Mouse (Mus musculus) heart, postnatal 25 days (tissue): ENCODE data around the gene Fkbp10. TPM values are rescaled to one million over a fixed set of nuclear protein-coding genes. Genes with fewer than 3 reads are reported as not detected.

Source experiments
- DNase-seq: peaks from one replicate; pipeline ENCODE4 v3.0.0; 2022; ENCODE audit warnings: low spot score
- intact Hi-C: fragments of 180-260 bp; cut with DNase I; formaldehyde crosslinking; loops from one replicate; pipeline ENCODE4 v1.15.1; 2025
- total RNA-seq, 2 experiments: library from RNA; stranded (reverse); gene quantifications; 2 replicates each; pipeline ENCODE4 v1.2.3; 2021

The Fkbp10 gene
- 10 to 100 TPM; 12.2 to 14.4 TPM for total RNA-seq

- DNase-seq: peak; percentile 66
- intact Hi-C loops: no loop called here
These were observed at the start of gene Fkbp10 for GRCm38 (mm10) chr11:100414914-100415822. Gene Fkbp10 (plus strand): TSS chr11:100415697.

GRCm38 (mm10) chr11:100369145-100369544, 46.4 kb upstream of the Fkbp10 start:
- no peak for DNase-seq
- intact Hi-C loops: no loop called here

GRCm38 (mm10) chr11:100369822-100370221, 45.7 kb upstream of the Fkbp10 start:
- no peak for DNase-seq

GRCm38 (mm10) chr11:100371981-100372558, 43.4 kb upstream of the Fkbp10 start:
- DNase-seq: no peak
- intact Hi-C loops: no loop called here

More at GRCm38 (mm10) chr11:100369822-100370221, 45.7 kb upstream of the Fkbp10 start:
- intact Hi-C loops: no loop called here

- intact Hi-C loops: no loop called here
- DNase-seq: no peak
These were observed 40.4 kb upstream of the Fkbp10 start for GRCm38 (mm10) chr11:100375127-100375526.

- no peak for DNase-seq
- intact Hi-C loops: loop anchor here (2.0 kb wide), 1 partner anchor 15 kb away; no protein-coding TSS in a partner anchor
These were observed 39.5 kb upstream of the Fkbp10 start for GRCm38 (mm10) chr11:100376005-100376404.

- DNase-seq: no peak
- intact Hi-C loops: loop anchor here (2.0 kb wide), 1 partner anchor 14 kb away; no protein-coding TSS in a partner anchor
These were observed 38.6 kb upstream of the Fkbp10 start for GRCm38 (mm10) chr11:100376746-100377389.

GRCm38 (mm10) chr11:100377989-100378388, 37.5 kb upstream of the Fkbp10 start:
- intact Hi-C loops: loop anchor here (2.0 kb wide), 1 partner anchor 13 kb away; no protein-coding TSS in a partner anchor
- DNase-seq: no peak

- intact Hi-C loops: no loop called here
- no peak for DNase-seq
These were observed 37.1 kb upstream of the Fkbp10 start for GRCm38 (mm10) chr11:100378446-100378845.

GRCm38 (mm10) chr11:100379311-100379710, 36.2 kb upstream of the Fkbp10 start:
- intact Hi-C loops: no loop called here
- no peak for DNase-seq

GRCm38 (mm10) chr11:100382682-100383081, 32.8 kb upstream of the Fkbp10 start:
- intact Hi-C loops: no loop called here
- DNase-seq: no peak

GRCm38 (mm10) chr11:100385016-100385415, 30.5 kb upstream of the Fkbp10 start:
- intact Hi-C loops: no loop called here

GRCm38 (mm10) chr11:100386586-100386985, 28.9 kb upstream of the Fkbp10 start:
- intact Hi-C loops: no loop called here
- DNase-seq: no peak

More at GRCm38 (mm10) chr11:100385016-100385415, 30.5 kb upstream of the Fkbp10 start:
- DNase-seq: no peak

- DNase-seq: no peak
- intact Hi-C loops: no loop called here
These were observed 28.4 kb upstream of the Fkbp10 start for GRCm38 (mm10) chr11:100387111-100387510.

- DNase-seq: peak; percentile 77
- intact Hi-C loops: no loop called here
These were observed 27.7 kb upstream of the Fkbp10 start for GRCm38 (mm10) chr11:100387589-100388375.

- peak; percentile 79 for DNase-seq
- intact Hi-C loops: no loop called here
These were observed 26.9 kb upstream of the Fkbp10 start for GRCm38 (mm10) chr11:100388588-100388987.

- intact Hi-C loops: loop anchor here (2.0 kb wide), 1 partner anchor 13 kb away; no protein-coding TSS in a partner anchor
- DNase-seq: peak; percentile 63
These were observed 25.5 kb upstream of the Fkbp10 start for GRCm38 (mm10) chr11:100389931-100390445.

GRCm38 (mm10) chr11:100391081-100391883, 24.2 kb upstream of the Fkbp10 start:
- intact Hi-C loops: loop anchor here (2.0 kb wide), 1 partner anchor 14 kb away; no protein-coding TSS in a partner anchor

More at GRCm38 (mm10) chr11:100391081-100391883, 24.2 kb upstream of the Fkbp10 start:
- DNase-seq: peak; percentile 91
